Mouse (Mus musculus): ENCODE measurements around the gene Prdx1. TPM values are rescaled to one million over a fixed set of nuclear protein-coding genes. Genes with fewer than 3 reads are reported as not detected.
A peak's percentile ranks its signal among the peaks of the same experiment; 100 is the strongest.
"Not testable (repeated sequence)": the region's sequence is repeated elsewhere in the genome, so short reads cannot be mapped to it uniquely, and the experiment has no call there.

Gene Prdx1
- polyA plus RNA-seq, 1 experiment from 2014 or later = 967 TPM

DNA sequence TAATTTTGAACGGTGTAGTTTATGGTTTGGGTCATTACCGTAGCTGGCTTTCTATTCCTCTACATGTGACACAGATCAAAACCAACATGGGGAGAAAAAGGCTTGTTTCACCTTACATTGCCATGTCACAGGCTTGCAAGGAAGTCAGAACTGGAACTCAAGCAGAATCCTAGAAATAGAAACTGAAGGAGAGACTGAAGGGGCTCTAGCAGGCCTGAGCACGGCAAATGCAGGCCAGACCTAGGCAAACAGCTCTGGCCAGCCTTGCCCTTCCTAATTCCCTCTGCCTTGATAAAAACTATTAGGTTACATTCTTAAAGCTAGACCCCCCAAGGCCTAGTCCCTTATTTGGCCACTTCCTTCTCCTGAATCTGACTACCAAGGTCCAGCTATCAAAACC is 29.7 kb upstream of the Prdx1 start:
- Histone ChIP-seq H3K27me3 (replicated peaks) (no peaks in the 10 kb centered on the region), H3K4me1 (peaks cover 8% of the 10 kb centered on the region; the same call in 1 of the 2 replicates), H3K27ac (replicated peaks) (no peak overlapping the region), H3K4me3 (no peak overlapping the region), H3K4me2 (no peak overlapping the region), H3K9ac (no peak overlapping the region), H3K36me3 (no peaks in the 10 kb centered on the region), H3K9me3 (no peaks in the 10 kb centered on the region)
- 62% methylated on average over 3 of the region's 3 CpGs for WGBS
- no peak for ATAC-seq (ENCODE audit: extremely low read depth, insufficient number of reproducible peaks, low FRiP score, low TSS enrichment)

DNA sequence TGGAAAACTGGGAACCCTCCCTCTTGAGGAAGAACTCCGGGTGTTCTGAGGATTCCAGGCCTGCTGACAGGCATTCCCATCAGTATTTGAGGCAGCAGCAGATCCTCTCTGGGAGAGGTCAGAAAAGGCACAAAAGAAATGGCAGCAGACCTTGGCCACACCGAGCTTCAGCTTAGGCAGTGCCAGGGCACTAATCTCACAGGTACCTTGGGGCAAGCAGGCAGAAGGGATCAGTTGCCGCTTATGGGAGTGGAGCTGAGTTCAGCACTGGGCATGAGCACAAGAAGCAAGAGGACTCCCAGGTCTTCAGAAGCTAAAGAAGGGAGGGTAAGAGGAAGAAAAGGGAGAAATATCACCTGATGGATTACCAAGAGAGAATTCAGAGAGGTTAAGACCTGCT is 27.4 kb upstream of the Prdx1 start:
- H3K27ac ChIP-seq (replicated peaks) = no peak overlapping the region
- H3K27me3 ChIP-seq (replicated peaks) = no peaks in the 10 kb centered on the region
- 38% methylated on average over 3 of the region's 3 CpGs for WGBS
- H3K9ac ChIP-seq = no peak overlapping the region
- H3K36me3 ChIP-seq = no peaks in the 10 kb centered on the region
- H3K4me1 ChIP-seq = 0 out of 2 replicates have a peak, but pooled peaks cover 3% of the 10 kb centered on the region
- no peaks in the 10 kb centered on the region for H3K9me3 ChIP-seq
- no peak for ATAC-seq (ENCODE audit: extremely low read depth, insufficient number of reproducible peaks, low FRiP score, low TSS enrichment)
- no peak overlapping the region for H3K4me2 ChIP-seq
- H3K4me3 ChIP-seq = no peak overlapping the region

DNA sequence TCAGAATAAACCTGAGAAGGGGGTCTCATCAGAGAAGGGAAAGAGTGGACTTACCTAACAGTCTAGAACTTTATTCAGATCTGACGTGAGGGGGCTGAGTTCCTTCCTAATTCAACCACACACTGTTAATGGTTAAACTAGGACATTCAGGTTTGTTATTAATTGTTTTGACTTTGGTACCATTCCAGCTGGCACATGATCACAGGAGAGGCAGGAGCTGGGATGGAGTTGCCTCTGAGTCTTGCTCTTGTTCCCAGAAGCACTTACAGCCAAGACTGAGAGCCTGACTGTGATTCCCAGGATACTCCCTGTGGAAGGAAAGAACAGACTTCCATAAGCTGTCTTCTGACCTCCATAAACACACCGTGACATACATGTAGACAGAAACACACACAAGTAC is 25.9 kb upstream of the Prdx1 start:
- Histone ChIP-seq H3K27ac (replicated peaks) (no peak overlapping the region), H3K9ac (no peak overlapping the region), H3K4me2 (no peak overlapping the region), H3K9me3 (no peaks in the 10 kb centered on the region), H3K36me3 (no peaks in the 10 kb centered on the region), H3K4me1 (0 out of 2 replicates have a peak, but pooled peaks cover 3% of the 10 kb centered on the region), H3K27me3 (replicated peaks) (no peaks in the 10 kb centered on the region), H3K4me3 (no peak overlapping the region)
- WGBS = 69% methylated on average over 2 of the region's 2 CpGs
- ATAC-seq (ENCODE audit: extremely low read depth, insufficient number of reproducible peaks, low FRiP score, low TSS enrichment) = no peak

DNA sequence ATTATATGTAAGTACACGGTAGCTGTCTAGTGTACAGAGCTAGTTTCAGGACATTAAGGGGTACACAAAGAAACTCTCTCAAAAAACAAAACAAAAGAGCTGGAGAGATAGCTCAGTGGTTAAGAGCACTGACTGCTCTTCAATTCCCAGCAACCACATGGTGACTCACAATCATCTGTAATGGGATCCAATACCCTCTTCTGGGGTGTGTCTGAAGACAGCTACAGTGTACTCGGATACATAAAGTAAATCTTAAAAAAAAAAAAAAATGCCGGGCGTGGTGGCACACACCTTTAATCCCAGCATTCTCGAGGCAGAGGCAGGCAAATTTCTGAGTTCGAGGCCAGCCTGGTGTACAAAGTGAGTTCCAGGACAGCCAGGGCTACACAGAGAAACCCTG is 25.4 kb upstream of the Prdx1 start:
- not testable (repeated sequence) for H3K27ac ChIP-seq (replicated peaks); H3K4me2 ChIP-seq; H3K36me3 ChIP-seq; H3K4me3 ChIP-seq; ATAC-seq (ENCODE audit: extremely low read depth, insufficient number of reproducible peaks, low FRiP score, low TSS enrichment); H3K27me3 ChIP-seq (replicated peaks); H3K9ac ChIP-seq; H3K9me3 ChIP-seq; H3K4me1 ChIP-seq
- 79% methylated on average over 6 of the region's 6 CpGs for WGBS

DNA sequence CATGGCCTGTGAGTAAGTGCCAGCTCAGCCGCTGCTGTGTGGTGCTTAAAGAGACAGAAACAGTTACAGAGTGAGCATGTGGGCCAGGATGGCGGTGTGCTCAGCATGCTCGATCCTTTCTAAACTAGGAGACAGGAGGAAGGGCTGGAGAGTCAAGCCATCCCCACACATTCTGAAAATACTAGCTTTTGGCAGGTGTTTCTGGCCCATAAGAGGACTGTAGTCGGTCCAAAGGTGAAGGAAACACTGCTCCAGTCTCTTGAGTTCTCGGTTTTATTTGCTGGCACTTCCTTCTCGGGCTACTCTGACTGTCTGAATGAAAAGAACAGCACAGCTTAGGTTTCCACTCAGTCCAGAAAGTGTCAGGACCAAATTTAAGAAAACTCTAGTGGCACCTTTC is 24.5 kb upstream of the Prdx1 start:
- no peak for ATAC-seq (ENCODE audit: extremely low read depth, insufficient number of reproducible peaks, low FRiP score, low TSS enrichment)
- Histone ChIP-seq H3K4me3 (no peak overlapping the region), H3K36me3 (no peaks in the 10 kb centered on the region), H3K9ac (no peak overlapping the region), H3K4me2 (no peak overlapping the region), H3K27me3 (replicated peaks) (no peaks in the 10 kb centered on the region), H3K27ac (replicated peaks) (no peak overlapping the region), H3K9me3 (no peaks in the 10 kb centered on the region), H3K4me1 (0 out of 2 replicates have a peak, but pooled peaks cover under 1% of the 10 kb centered on the region)
- 65% methylated on average over 6 of the region's 6 CpGs for WGBS

DNA sequence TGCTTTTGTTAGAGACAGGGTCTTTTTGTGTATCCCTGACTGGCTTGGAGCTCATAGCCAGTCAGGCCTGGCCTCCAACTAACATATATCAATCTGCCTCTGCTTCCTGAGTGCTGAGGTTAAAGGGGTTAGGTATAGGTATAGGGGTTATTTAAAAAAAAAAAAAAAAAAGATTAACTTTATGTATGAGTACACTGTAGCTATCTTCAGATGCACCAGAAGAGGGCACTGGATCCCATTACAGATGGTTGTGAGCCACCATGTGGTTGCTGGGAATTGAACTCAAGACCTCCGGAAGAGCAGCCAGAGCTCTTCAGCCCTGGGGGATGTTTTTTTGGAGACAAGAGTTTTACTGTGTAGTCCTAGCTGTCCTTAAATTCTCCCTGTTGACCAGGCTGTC is 23.3 kb upstream of the Prdx1 start:
- no peak overlapping the region for H3K27ac ChIP-seq (replicated peaks)
- no peaks in the 10 kb centered on the region for H3K4me1 ChIP-seq
- no peaks in the 10 kb centered on the region for H3K27me3 ChIP-seq (replicated peaks)
- no peaks in the 10 kb centered on the region for H3K36me3 ChIP-seq
- ATAC-seq (ENCODE audit: extremely low read depth, insufficient number of reproducible peaks, low FRiP score, low TSS enrichment) = no peak
- no peak overlapping the region for H3K9ac ChIP-seq
- H3K4me2 ChIP-seq = no peak overlapping the region
- no peak overlapping the region for H3K4me3 ChIP-seq
- 86% methylated on average over 1 of the region's 1 CpGs for WGBS
- H3K9me3 ChIP-seq = no peaks in the 10 kb centered on the region

DNA sequence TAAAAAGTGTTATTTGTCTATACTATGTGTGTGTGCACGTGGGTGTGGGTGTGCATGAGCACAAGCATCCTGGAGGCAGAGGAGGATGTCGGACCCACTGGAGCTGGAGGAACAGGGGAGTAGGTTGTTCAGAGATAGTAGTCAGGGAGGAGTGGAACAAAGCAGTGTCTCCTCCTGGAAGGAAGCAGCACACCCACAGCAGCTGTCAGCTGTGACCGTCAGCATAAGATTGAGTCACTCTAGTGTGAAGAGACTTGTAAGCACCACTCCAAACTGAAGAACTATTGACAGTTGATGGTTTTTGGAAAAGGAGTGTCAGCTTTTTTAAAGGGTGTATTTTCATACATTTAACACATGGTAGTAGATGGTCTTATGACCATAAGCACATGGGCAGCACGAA is 18.7 kb upstream of the Prdx1 start:
- no peak overlapping the region for H3K9ac ChIP-seq
- peaks cover 3% of the 10 kb centered on the region; the same call in 1 of the 2 replicates for H3K4me1 ChIP-seq
- H3K9me3 ChIP-seq = no peaks in the 10 kb centered on the region
- H3K27ac ChIP-seq (replicated peaks) = no peak overlapping the region
- no peaks in the 10 kb centered on the region for H3K36me3 ChIP-seq
- no peaks in the 10 kb centered on the region for H3K27me3 ChIP-seq (replicated peaks)
- H3K4me2 ChIP-seq = no peak overlapping the region
- 45% methylated on average over 4 of the region's 4 CpGs for WGBS
- ATAC-seq (ENCODE audit: extremely low read depth, insufficient number of reproducible peaks, low FRiP score, low TSS enrichment) = no peak
- H3K4me3 ChIP-seq = no peak overlapping the region

DNA sequence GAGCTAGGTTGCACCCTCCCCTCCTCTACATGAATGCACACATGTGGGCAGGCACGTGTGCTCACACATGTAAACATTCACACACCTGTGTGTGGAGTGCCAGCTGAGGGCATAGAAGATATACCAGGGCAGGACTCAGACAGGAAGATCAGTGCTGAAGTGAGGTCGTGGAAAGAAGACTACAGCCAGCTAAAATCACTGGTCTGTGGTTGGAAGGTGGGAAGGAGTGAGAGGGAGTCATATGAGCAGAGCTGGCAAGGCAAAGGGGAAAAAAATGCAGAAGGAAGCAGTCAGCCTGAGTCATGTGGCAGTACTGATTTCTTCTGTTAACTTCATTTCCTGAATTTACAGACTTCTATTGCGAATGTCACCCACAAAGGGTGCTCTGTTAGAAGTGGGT is 17.2 kb upstream of the Prdx1 start:
- ATAC-seq (ENCODE audit: extremely low read depth, insufficient number of reproducible peaks, low FRiP score, low TSS enrichment) = no peak
- Histone ChIP-seq H3K4me1 (peaks cover 9% of the 10 kb centered on the region), H3K9ac (no peak overlapping the region), H3K4me2 (no peak overlapping the region), H3K9me3 (no peaks in the 10 kb centered on the region), H3K4me3 (no peak overlapping the region), H3K36me3 (no peaks in the 10 kb centered on the region), H3K27me3 (replicated peaks) (no peaks in the 10 kb centered on the region), H3K27ac (replicated peaks) (peak overlapping the region; percentile 42; the same call in 1 of the 2 replicates)
- WGBS = 48% methylated on average over 3 of the region's 3 CpGs

DNA sequence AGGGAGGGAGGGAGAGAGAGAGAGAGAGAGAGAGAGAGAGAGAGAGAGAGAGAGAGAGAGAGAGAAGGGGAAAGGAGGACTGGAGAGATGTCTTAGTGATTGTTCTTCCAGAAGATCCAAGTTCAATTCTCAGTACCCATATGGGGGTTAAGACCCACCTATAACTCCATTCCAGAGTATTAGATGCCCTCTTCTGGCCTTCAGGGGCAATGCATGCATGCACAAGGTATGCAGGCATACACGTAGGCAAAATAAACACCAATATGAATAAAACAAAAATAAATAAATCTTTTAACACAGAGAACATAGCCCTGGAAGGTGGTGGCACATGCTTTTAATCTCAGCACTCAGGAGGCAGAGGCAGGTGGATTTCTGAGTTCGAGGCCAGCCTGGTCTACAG is 16.1 kb upstream of the Prdx1 start:
- 61% methylated on average over 2 of the region's 2 CpGs for WGBS
- H3K36me3 ChIP-seq = no peaks in the 10 kb centered on the region
- H3K4me1 ChIP-seq = peaks cover 10% of the 10 kb centered on the region
- H3K27me3 ChIP-seq (replicated peaks) = no peaks in the 10 kb centered on the region
- no peak overlapping the region for H3K4me3 ChIP-seq
- ATAC-seq (ENCODE audit: extremely low read depth, insufficient number of reproducible peaks, low FRiP score, low TSS enrichment) = no peak
- H3K9me3 ChIP-seq = no peaks in the 10 kb centered on the region
- H3K9ac ChIP-seq = no peak overlapping the region
- H3K4me2 ChIP-seq = no peak overlapping the region
- no peak overlapping the region for H3K27ac ChIP-seq (replicated peaks)

DNA sequence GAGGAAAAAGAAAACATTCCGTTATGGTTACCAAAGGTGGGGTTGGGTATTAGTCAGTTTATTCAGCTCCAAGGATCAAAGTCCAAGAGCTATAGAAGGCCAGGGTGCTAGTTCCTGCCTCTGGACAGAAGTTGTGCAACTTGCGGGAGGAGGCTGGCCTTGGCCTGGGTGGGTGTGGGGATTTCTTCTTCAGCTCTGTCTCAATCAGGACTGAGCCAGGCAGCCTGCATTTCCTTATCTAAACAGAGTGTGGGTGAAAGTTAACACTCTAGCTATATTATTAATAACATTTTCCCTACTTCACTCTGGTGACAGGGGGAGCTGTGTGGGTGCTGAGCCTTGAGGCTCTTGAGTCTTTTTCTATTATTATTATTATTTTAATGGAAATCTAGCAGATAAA is 12.6 kb upstream of the Prdx1 start:
- WGBS = 41% methylated on average over 2 of the region's 2 CpGs
- H3K4me2 ChIP-seq = no peak overlapping the region
- H3K4me1 ChIP-seq = peaks cover 10% of the 10 kb centered on the region
- no peaks in the 10 kb centered on the region for H3K9me3 ChIP-seq
- H3K27me3 ChIP-seq (replicated peaks) = no peaks in the 10 kb centered on the region
- H3K27ac ChIP-seq (replicated peaks) = no peak overlapping the region
- no peaks in the 10 kb centered on the region for H3K36me3 ChIP-seq
- no peak for ATAC-seq (ENCODE audit: extremely low read depth, insufficient number of reproducible peaks, low FRiP score, low TSS enrichment)
- no peak overlapping the region for H3K4me3 ChIP-seq
- H3K9ac ChIP-seq = no peak overlapping the region

DNA sequence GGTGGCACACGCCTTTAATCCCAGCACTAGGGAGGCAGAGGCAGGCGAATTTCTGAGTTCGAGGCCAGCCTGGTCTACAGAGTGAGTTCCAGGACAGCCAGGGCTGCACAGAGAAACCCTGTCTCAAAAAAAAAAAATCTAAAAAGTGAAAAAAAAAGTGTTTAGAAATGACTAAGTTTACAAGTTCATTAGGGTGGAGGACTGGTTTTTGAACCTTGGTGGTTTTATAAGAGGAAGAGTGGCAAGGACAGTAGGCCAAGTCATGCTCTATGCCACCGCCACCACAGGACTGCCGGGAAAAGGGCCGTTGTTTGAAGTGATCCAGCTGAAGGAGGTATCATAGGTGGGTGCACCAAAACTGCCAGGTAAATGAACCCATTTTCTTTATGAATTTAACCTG is 10.6 kb upstream of the Prdx1 start:
- not testable (repeated sequence) for H3K4me2 ChIP-seq; H3K27ac ChIP-seq (replicated peaks); H3K36me3 ChIP-seq; H3K4me3 ChIP-seq; H3K9me3 ChIP-seq; ATAC-seq (ENCODE audit: extremely low read depth, insufficient number of reproducible peaks, low FRiP score, low TSS enrichment); H3K9ac ChIP-seq; H3K27me3 ChIP-seq (replicated peaks); H3K4me1 ChIP-seq
- 86% methylated on average over 6 of the region's 6 CpGs for WGBS

DNA sequence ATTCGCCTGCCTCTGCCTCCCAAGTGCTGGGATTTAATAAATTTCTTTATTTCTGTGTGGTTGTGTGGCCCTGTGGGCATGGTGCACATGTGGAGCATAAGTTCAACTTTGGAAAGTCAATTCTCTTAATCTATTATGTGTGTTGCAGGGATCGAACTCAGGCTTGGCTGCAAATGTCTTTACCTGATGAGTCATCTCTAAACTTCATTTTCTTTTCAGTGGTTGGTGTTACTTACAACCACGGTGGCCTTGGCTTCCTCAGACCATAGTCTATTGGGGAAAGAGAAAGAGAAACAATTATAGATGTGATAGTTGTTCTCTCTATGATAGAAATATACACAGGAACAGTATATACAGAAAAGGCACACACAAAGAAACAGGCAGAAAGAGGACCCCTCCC is 9.3 kb upstream of the Prdx1 start:
- no peaks in the 10 kb centered on the region for H3K36me3 ChIP-seq
- no peak overlapping the region for H3K27ac ChIP-seq (replicated peaks)
- no peaks in the 10 kb centered on the region for H3K27me3 ChIP-seq (replicated peaks)
- H3K9me3 ChIP-seq = no peaks in the 10 kb centered on the region
- H3K4me1 ChIP-seq = peaks cover 7% of the 10 kb centered on the region
- WGBS = 64% methylated on average over 3 of the region's 3 CpGs
- ATAC-seq (ENCODE audit: extremely low read depth, insufficient number of reproducible peaks, low FRiP score, low TSS enrichment) = no peak
- no peak overlapping the region for H3K4me2 ChIP-seq
- no peak overlapping the region for H3K4me3 ChIP-seq
- no peak overlapping the region for H3K9ac ChIP-seq

Measured in heart, embryonic 13.5 days (tissue).